Mouse (Mus musculus) cerebellum, adult 18-20 months (tissue): ENCODE results near the gene Trp73.
A peak's percentile ranks its signal among the peaks of the same experiment; 100 is the strongest.

ENCODE experiments used
- DNase-seq, 2 experiments: peaks; one replicate each; pipeline ENCODE4 v3.0.0; 2021

Trp73 gene

GRCm38 (mm10) chr4:154140182-154140212, at the start of gene Trp73:
Trp73 (minus strand) TSS chr4:154140208.
- no peak for DNase-seq

- DNase-seq, result no peak
These were observed 48.9 kb upstream of the Trp73 start for GRCm38 (mm10) chr4:154188948-154189347.

- DNase-seq, result no peak
These were observed 46.1 kb upstream of the Trp73 start for GRCm38 (mm10) chr4:154186002-154186537.

- DNase-seq, result no peak
These were observed 45.0 kb upstream of the Trp73 start for GRCm38 (mm10) chr4:154185001-154185400.

- DNase-seq, result no peak
These were observed 43.6 kb upstream of the Trp73 start for GRCm38 (mm10) chr4:154183566-154183965.

- DNase-seq, result no peak
These were observed 41.0 kb upstream of the Trp73 start for GRCm38 (mm10) chr4:154181001-154181400.

- DNase-seq, result no peak
These were observed 37.2 kb upstream of the Trp73 start for GRCm38 (mm10) chr4:154177257-154177656.

GRCm38 (mm10) chr4:154171931-154172604, 32.1 kb upstream of the Trp73 start:
- no peak for DNase-seq

GRCm38 (mm10) chr4:154171151-154171930, 31.3 kb upstream of the Trp73 start:
- no peak for DNase-seq

- no peak for DNase-seq
These were observed 30.6 kb upstream of the Trp73 start, which contains the start of gene Megf6 for GRCm38 (mm10) chr4:154170506-154171150. Megf6 (plus strand) TSS chr4:154170730.

GRCm38 (mm10) chr4:154170021-154170420, 30.0 kb upstream of the Trp73 start:
- DNase-seq, result no peak

- no peak for DNase-seq
These were observed 27.0 kb upstream of the Trp73 start for GRCm38 (mm10) chr4:154167053-154167452.

GRCm38 (mm10) chr4:154163296-154163695, 23.3 kb upstream of the Trp73 start:
- peak; percentile 77 to 86 for DNase-seq

- DNase-seq, result peak; percentile 97
These were observed 20.8 kb upstream of the Trp73 start, which contains the start of gene Tprgl for GRCm38 (mm10) chr4:154160538-154161390. Tprgl (minus strand) TSS chr4:154160666.

- DNase-seq, result peak; percentile 40 to 54
These were observed 20.0 kb upstream of the Trp73 start for GRCm38 (mm10) chr4:154159961-154160537.

- peak; percentile 89 for DNase-seq
These were observed 19.0 kb upstream of the Trp73 start for GRCm38 (mm10) chr4:154159002-154159401.

GRCm38 (mm10) chr4:154157970-154158662, 18.1 kb upstream of the Trp73 start:
- DNase-seq, result peak in 1 of 2 experiments; percentile 14

- DNase-seq, result peak in 1 of 2 experiments; percentile 35
These were observed 16.0 kb upstream of the Trp73 start for GRCm38 (mm10) chr4:154156050-154156449.

GRCm38 (mm10) chr4:154154104-154154503, 14.1 kb upstream of the Trp73 start:
- no peak for DNase-seq

GRCm38 (mm10) chr4:154146342-154146741, 6.3 kb upstream of the Trp73 start:
- DNase-seq, result peak; percentile 69 to 70

GRCm38 (mm10) chr4:154144712-154145111, 4.7 kb upstream of the Trp73 start:
- DNase-seq, result no peak
